Mouse (Mus musculus) neural tube, embryonic 14.5 days (tissue): ENCODE data around the gene Pglyrp2. TPM values are rescaled to one million over a fixed set of nuclear protein-coding genes. Genes with fewer than 3 reads are reported as not detected.

Source experiments
- ATAC-seq: fragments of 200-750 bp; cut with Nextera tagmentation; 2 replicates; pipeline ENCODE4 v1.8.0; 2017; ENCODE audit warnings: low read depth, mild to moderate bottlenecking, moderate TSS enrichment, moderate library complexity
- H3K27ac ChIP-seq: fragments of 300-500 bp; sonication (generic); 2 replicates; pipeline ENCODE4 v1.5.1; 2014; ENCODE audit warnings: low read depth, mild to moderate bottlenecking, control low read depth, low read length, moderate library complexity, mixed read lengths
- H3K27me3 ChIP-seq: fragments of 300-500 bp; sonication (generic); 2 replicates; pipeline ENCODE4 v1.6.1; 2014; ENCODE audit warnings: low read length; ENCODE audit not compliant: control insufficient read depth, insufficient read depth
- H3K36me3 ChIP-seq: fragments of 300-500 bp; sonication (generic); 2 replicates; pipeline ENCODE4 v1.6.1; 2014; ENCODE audit warnings: low read length, mixed read lengths; ENCODE audit not compliant: control insufficient read depth, insufficient read depth
- H3K4me1 ChIP-seq: fragments of 300-500 bp; sonication (generic); 2 replicates; pipeline ENCODE4 v1.6.1; 2014; ENCODE audit warnings: low read length; ENCODE audit not compliant: control insufficient read depth, insufficient read depth
- H3K4me2 ChIP-seq: fragments of 300-500 bp; sonication (generic); 2 replicates; pipeline ENCODE4 v1.6.1; 2014; ENCODE audit warnings: mild to moderate bottlenecking, low read depth, low read length, control low read depth
- H3K4me3 ChIP-seq: fragments of 300-500 bp; sonication (generic); 2 replicates; pipeline ENCODE4 v1.5.1; 2014; ENCODE audit warnings: low read depth, low read length, control low read depth, mixed read lengths
- H3K9ac ChIP-seq: fragments of 300-500 bp; sonication (generic); replicated peaks from 2 replicates; pipeline ENCODE4 v1.6.1; 2014; ENCODE audit warnings: low read depth, mild to moderate bottlenecking, control low read depth, low read length, mixed read lengths
- H3K9me3 ChIP-seq: fragments of 300-500 bp; sonication (generic); 2 replicates; pipeline ENCODE4 v1.6.1; 2016; ENCODE audit warnings: low read length; ENCODE audit not compliant: control insufficient read depth
- WGBS: fragments of 180-500 bp; shearing (Covaris S2); extraction: QIAGEN DNeasy Blood & Tissue Kit; methylation state at CpG from one replicate; pipeline ENCODE4 v1.1.7; 2014; 5-methylcytosine and 5-hydroxymethylcytosine counted together
- polyA plus RNA-seq: library from polyadenylated mRNA; unstranded; fragments of >200 nt; fragmentation: Nextera tagmentation; extraction: Ambion mirVana; gene quantifications from 2 replicates; pipeline ENCODE4 v1.2.1, GENCODE M21; 2014

Gene Pglyrp2
- polyA plus RNA-seq, 1 experiment from 2014 or later = not detected

DNA sequence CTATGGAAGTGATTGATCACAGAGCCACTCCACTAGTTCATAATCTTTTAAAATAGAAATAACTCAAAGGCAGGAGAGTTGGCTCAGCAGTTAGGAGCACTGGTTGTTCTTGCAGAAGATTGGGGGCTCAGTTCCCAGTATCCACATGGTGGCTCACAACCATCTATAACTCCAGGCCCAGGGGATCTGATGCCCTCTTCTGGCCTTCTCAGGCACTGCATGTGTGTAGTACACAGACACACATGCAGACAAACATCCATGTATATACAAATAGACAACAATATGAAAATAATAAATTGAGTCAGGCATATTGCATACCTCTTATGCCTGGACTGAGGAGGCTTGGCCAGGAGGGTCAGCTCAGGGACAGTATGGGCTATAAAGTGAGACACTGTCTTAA lies 23.2 kb upstream of the Pglyrp2 start:
- H3K9ac ChIP-seq = no peak overlapping the region
- no peak for ATAC-seq
- no peaks in the 10 kb centered on the region for H3K36me3 ChIP-seq
- H3K9me3 ChIP-seq = no peaks in the 10 kb centered on the region
- no peak overlapping the region for H3K4me2 ChIP-seq
- no peak overlapping the region for H3K27ac ChIP-seq
- no peaks in the 10 kb centered on the region for H3K4me1 ChIP-seq
- no peaks in the 10 kb centered on the region for H3K27me3 ChIP-seq
- no peak overlapping the region for H3K4me3 ChIP-seq

DNA sequence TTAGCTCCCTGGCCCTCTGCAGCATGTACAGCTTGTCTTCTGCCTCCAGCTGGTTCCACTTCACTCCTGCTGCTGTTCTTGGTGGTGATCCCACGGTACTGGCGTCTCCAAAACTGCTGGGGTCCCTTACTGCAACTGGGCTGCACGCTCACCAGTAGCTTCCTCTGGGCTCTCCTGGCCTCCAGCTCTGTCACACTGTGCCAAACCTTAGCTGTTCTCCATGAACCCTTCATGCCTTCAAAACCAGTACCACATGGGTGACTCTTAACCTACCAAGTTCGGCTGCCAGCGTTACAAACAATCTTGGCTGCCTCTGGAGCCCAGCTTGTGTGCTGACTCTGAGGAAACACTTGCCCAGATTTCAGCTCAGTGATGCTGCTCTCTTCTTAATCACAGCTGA lies 21.0 kb upstream of the Pglyrp2 start:
- 76% methylated on average over 5 of the region's 5 CpGs for WGBS
- H3K4me3 ChIP-seq = no peak overlapping the region
- no peaks in the 10 kb centered on the region for H3K27me3 ChIP-seq
- no peak for ATAC-seq
- H3K9ac ChIP-seq = no peak overlapping the region
- H3K4me2 ChIP-seq = no peak overlapping the region
- H3K27ac ChIP-seq = no peak overlapping the region
- no peaks in the 10 kb centered on the region for H3K9me3 ChIP-seq
- no peaks in the 10 kb centered on the region for H3K4me1 ChIP-seq
- no peaks in the 10 kb centered on the region for H3K36me3 ChIP-seq

DNA sequence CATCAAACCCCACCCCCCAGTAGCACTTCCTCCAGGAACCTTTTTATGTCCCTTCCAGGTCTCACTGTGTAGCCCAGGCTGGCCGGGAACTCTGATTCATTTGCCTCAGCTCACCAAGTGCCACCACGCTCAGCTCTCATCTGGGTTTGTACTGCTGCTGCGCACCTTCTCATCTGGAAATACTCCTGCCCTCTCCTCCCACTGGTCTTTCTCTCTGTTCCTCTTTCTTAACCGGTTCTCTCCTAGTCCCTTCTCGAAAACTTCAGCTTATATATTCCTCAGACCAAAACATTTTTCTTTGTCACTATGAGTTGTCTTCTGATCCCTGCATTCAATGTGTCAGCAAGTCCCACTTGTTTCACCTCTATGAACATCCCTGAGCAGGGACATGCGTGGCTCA lies 19.3 kb upstream of the Pglyrp2 start:
- Histone ChIP-seq H3K27me3 (no peaks in the 10 kb centered on the region), H3K4me3 (no peak overlapping the region), H3K9me3 (no peaks in the 10 kb centered on the region), H3K4me1 (no peaks in the 10 kb centered on the region), H3K36me3 (no peaks in the 10 kb centered on the region), H3K9ac (no peak overlapping the region), H3K4me2 (no peak overlapping the region), H3K27ac (no peak overlapping the region)
- ATAC-seq = no peak
- 82% methylated on average over 6 of the region's 6 CpGs for WGBS

DNA sequence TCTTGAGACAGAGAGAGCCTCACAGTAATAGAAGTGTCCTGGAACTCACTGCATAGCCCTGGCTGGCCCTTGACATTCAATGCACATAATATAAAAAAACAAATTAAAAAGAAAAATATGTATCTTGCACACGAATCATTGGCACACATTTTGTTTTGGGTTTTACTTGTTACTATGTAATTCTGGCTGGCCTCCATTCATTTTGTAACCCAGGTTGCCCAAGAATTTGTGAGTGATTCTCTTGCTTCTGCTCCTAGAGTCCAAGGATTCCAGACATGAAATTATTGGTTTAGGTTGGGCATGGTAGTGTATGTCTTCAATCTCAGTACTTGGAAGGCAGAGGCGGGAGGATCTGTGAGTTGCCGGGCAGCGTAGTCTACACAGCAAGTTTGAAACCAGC lies 13.1 kb upstream of the Pglyrp2 start:
- ATAC-seq = no peak
- Histone ChIP-seq H3K36me3 (no peaks in the 10 kb centered on the region), H3K9ac (no peak overlapping the region), H3K4me2 (no peak overlapping the region), H3K4me3 (no peak overlapping the region), H3K4me1 (no peaks in the 10 kb centered on the region), H3K27me3 (no peaks in the 10 kb centered on the region), H3K9me3 (no peaks in the 10 kb centered on the region), H3K27ac (no peak overlapping the region)
- WGBS = 97% methylated on average over 4 of the region's 4 CpGs

DNA sequence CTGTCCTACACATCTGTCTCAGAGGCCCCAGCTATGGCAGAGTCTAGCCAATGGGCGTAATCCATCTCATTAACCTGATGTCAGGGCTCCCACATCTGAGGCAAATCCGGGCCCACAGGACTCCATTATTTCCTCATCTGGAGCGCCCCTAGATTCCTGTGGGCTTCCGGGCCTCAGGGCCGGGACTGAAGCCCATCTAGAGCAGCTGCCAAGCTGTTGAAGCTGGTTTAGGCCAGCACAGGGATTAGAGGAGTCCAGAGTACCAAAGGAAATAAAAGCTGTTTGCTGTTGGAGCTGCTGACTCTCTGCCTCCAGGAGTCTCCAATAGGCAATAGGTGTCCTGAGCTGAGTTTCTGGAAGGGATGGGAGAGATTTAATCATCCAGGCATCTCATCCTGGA lies 11.2 kb upstream of the Pglyrp2 start:
- no peak overlapping the region for H3K27ac ChIP-seq
- no peak overlapping the region for H3K4me3 ChIP-seq
- H3K36me3 ChIP-seq = no peaks in the 10 kb centered on the region
- WGBS = 82% methylated on average over 5 of the region's 5 CpGs
- no peak overlapping the region for H3K4me2 ChIP-seq
- ATAC-seq = no peak
- H3K9me3 ChIP-seq = no peaks in the 10 kb centered on the region
- H3K9ac ChIP-seq = no peak overlapping the region
- H3K27me3 ChIP-seq = no peaks in the 10 kb centered on the region
- no peaks in the 10 kb centered on the region for H3K4me1 ChIP-seq

DNA sequence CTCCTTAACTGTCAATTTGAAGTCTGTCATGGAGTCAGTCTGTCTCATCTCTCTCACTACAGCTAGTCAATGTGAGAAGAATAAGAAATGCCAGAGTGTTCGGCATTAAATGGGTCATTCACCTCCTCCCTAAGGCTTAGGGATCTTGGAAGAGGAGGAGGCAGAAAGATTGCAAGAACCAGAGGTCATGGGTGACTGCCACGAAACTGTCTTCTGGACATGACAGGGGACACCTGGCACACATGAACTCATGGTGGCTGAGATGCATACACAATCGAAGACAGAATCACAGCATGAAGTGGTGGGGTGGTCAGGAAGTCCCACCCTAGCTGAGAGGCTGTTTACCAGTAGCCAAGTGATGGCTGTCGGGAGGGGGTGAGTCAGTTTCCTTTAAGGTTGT lies 10.4 kb upstream of the Pglyrp2 start:
- Histone ChIP-seq H3K9me3 (no peaks in the 10 kb centered on the region), H3K9ac (no peak overlapping the region), H3K27me3 (no peaks in the 10 kb centered on the region), H3K4me3 (no peak overlapping the region), H3K4me1 (no peaks in the 10 kb centered on the region), H3K27ac (no peak overlapping the region), H3K4me2 (no peak overlapping the region), H3K36me3 (no peaks in the 10 kb centered on the region)
- ATAC-seq = no peak
- 69% methylated on average over 4 of the region's 4 CpGs for WGBS

DNA sequence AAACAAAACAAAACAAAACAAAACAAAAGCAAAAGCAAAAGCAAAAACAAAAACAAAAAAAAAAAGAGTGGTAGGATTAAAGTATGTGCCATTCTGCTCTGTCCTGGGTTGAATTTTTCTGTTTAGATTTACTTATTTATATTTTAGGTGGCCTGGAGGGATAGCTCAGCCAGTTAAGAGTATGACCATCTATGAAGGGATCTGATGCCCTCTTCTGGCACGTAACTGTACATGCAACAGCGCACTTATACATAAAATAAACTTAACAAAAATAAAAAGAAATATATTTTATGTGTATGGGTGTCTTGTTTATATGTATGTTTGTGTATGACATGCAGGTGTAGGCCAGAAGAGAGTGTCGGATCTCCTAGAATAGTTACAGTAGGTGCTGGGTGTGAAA lies 8.0 kb upstream of the Pglyrp2 start:
- Histone ChIP-seq H3K4me1 (no peaks in the 10 kb centered on the region), H3K27me3 (no peaks in the 10 kb centered on the region), H3K36me3 (no peaks in the 10 kb centered on the region), H3K9ac (no peak overlapping the region), H3K9me3 (no peaks in the 10 kb centered on the region), H3K27ac (no peak overlapping the region), H3K4me3 (no peak overlapping the region), H3K4me2 (no peak overlapping the region)
- ATAC-seq = no peak
- 53% methylated on average over 3 of the region's 3 CpGs for WGBS

DNA sequence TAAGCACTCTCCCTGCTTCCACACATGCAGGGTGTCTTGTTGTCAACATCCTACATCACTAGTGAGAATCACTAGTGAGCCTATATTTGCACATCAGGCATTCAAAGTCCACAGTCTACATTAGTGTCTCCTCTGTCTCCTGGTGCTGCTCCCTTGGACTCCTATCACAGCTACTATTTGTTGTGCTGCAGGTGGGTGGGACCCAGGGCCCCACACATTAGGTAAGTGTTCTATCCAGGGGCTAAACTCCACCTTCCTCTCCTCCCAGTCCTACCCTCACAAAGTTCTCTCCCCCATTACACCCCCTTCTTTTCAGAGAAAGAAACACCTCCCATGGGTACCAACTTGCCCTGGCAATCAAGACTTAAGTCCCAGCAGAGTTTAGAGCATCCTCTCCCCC lies 2.6 kb upstream of the Pglyrp2 start:
- Histone ChIP-seq H3K4me3 (no peak overlapping the region), H3K4me1 (no peaks in the 10 kb centered on the region), H3K9me3 (no peaks in the 10 kb centered on the region), H3K36me3 (no peaks in the 10 kb centered on the region), H3K27me3 (no peaks in the 10 kb centered on the region), H3K9ac (no peak overlapping the region), H3K27ac (no peak overlapping the region), H3K4me2 (no peak overlapping the region)
- ATAC-seq = no peak

DNA sequence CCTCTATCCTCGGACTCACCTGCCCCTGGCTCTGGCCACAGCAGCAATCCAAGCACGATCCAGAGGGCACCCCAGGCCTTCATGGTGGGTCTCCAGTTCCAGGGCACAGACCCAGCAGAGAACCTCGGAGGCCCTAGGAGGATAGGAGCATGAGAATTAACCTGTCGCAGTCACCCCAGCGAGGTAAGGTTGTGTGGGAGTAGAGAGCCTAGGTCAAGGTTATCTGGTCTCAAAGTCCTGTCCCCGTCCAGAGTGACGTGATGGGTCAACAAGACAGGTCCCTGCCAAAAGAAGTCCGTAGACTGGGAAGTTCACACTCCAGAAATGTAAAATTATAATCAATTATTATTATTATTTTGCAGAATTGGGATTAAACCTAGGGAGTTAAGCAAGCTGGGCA lies 3.2 kb downstream of the Pglyrp2 start:
- H3K36me3 ChIP-seq = no peaks in the 10 kb centered on the region
- H3K9ac ChIP-seq = no peak overlapping the region
- no peaks in the 10 kb centered on the region for H3K9me3 ChIP-seq
- H3K27me3 ChIP-seq = no peaks in the 10 kb centered on the region
- no peak overlapping the region for H3K4me3 ChIP-seq
- no peak for ATAC-seq
- no peak overlapping the region for H3K4me2 ChIP-seq
- H3K4me1 ChIP-seq = no peaks in the 10 kb centered on the region
- 87% methylated on average over 8 of the region's 8 CpGs for WGBS
- H3K27ac ChIP-seq = no peak overlapping the region

DNA sequence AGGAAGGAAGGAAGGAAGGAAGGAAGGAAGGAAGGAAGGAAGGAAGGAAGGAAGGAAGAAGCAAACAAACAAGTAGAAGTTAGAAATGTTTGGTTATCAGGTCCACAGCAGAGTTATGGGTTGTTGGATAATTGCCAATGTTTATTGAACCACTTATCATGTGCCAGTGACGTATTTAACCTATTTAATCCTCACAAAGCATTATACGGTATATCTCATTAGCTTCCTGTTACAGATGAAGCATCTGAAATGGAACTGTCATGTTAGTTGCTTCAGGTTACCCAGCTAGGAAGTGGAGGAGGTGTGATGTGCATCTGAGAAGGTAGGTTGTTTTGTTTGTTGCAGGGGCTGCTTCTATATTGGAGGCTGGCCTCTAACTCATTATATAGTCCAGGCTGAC lies 4.0 kb downstream of the Pglyrp2 start:
- H3K27ac ChIP-seq = no peak overlapping the region
- WGBS = 82% methylated on average over 2 of the region's 2 CpGs
- no peaks in the 10 kb centered on the region for H3K27me3 ChIP-seq
- H3K9me3 ChIP-seq = no peaks in the 10 kb centered on the region
- H3K4me3 ChIP-seq = no peak overlapping the region
- no peak overlapping the region for H3K9ac ChIP-seq
- H3K36me3 ChIP-seq = no peaks in the 10 kb centered on the region
- ATAC-seq = no peak
- H3K4me2 ChIP-seq = no peak overlapping the region
- H3K4me1 ChIP-seq = no peaks in the 10 kb centered on the region
